Mouse (Mus musculus) ES-CJ7 (cell line): ENCODE results near the gene Sap30l.
"Not testable (repeated sequence)": the region's sequence is repeated elsewhere in the genome, so short reads cannot be mapped to it uniquely, and the experiment has no call there.

Experiments
- DNase-seq: peaks from one replicate; pipeline ENCODE4 v3.0.0; 2011; ENCODE audit warnings: low read depth, low spot score

The Sap30l gene

DNA sequence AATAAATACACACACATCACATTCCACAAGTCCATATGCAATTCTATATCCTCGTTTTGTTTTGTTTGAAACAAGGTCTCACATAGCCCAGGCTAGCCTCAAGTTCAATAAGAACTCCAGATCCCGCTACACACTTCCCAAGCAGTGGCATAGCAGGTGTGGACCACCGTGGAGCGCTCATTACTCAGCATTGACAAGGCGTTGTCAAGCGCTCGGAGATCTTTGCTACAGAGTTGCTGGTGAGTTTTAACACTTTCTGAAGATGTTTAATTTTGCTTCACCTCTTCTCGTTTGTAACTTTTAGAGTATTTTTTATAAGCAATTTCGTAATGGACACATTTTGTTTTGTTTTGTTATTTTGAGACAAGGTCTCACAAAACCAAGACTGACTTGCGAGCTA, 2.0 kb upstream of the Sap30l start:
- no peak for DNase-seq

DNA sequence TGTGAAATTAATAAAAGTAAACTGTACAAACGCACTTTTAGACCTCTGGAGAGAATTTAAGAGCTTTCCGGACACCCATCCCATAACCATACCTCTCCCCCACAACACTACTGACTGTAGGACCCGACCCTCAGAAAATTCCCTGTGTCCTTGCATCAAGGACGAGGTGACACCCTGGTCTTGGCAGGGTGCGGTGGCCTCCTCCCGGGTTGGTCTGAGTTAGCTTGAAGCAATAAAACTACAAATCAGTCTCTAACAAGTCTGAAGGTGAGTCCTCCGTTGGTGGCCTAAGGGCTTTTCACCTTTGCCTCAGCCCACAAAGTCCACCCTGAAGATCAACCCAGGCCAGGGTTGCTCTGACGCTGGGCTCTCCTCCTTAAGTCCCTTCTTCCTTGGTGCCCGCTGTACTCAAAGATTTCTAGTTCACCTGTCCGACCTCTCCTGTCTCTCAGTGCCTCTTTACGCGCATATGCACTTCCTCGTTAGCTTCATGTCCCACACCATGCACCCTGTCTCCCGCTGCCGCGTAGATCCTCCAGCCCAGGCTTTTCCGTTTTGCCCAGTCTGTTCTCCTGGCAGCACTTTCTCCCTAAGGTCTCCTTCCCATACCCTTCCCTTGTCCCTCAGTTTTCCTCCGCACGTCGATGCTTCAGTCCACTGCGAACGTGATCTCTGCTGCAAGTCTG, 1.0 kb upstream of the Sap30l start:
- peak; percentile 47 for DNase-seq

DNA sequence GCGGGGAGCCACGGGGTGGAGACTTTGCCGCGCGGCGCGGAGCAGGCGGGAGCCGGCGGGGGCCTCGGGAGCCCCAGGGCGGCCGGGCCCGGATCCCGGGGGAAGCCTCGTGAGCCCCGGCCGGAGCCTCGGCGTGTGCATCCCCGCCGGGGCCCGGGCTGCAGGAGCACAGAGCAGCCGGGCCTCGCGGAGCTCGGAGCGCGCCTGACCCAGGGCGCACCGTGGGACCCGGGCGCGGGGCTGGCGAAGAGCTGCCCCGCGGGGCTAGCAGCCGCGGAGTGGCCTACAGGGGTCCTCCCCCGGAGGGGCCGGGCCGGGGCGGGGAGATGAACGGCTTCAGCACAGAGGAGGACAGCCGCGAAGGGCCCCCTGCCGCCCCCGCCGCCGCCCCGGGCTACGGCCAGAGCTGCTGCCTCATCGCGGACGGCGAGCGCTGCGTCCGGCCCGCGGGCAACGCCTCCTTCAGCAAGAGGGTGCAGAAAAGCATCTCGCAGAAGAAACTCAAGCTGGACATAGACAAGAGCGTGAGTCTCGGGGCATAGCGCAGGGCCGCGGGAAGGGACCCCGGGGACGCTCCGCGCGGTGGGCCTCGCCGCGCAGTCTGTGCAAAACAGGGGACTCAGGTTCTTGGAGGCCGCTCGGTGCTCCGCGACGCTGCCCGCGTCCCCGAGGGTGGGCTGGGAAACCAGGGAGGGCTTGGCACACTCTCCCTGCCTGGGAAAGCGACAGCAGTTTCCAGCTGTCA, 501 bp downstream of the Sap30l start:
- no peak for DNase-seq

GRCm38 (mm10) chr11:57802511-57802870, 1.1 kb downstream of the Sap30l start:
- DNase-seq: no peak

DNA sequence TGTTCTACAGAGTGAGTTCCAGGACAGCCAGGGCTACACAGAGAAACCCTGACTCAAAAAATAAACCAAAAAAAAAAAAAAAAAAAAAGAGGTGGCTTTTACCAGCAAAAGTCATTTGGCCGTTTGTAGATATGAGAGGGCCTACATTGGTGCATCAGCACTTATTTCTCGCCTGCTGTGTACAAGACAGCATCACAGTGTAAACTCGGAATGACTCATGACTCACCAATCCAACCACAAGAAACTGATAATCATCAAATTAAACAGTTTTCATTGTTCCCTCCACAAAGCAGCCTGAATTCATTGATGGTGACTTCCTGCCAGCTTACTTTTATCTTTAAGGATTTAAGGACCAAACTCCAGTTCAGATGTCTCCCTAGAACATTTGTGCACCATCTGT, 3.6 kb downstream of the Sap30l start:
- no peak for DNase-seq

- no peak for DNase-seq
These were observed 7.7 kb downstream of the Sap30l start for GRCm38 (mm10) chr11:57809017-57809731.

- no peak for DNase-seq
These were observed 8.3 kb downstream of the Sap30l start for GRCm38 (mm10) chr11:57809732-57810098.

DNA sequence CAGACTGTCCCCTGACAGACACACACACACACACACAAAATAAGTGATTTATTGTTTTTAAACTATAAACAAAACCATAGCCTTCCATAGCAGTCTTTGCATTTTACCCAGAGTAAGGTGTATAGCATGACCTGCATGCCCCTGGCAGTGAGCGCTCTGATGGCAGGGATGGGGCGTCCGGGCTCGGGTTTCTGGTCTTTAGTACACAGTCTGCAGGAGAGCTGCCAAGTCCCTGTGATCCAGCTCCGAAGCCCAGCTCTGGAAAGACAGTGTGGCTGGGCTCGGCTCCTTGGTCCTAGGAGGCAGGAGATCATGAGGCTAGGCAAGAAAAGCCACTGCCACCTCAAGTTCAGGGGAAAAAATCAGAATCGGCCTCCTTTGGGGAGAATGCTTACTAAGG, 9.6 kb downstream of the Sap30l start:
- no peak for DNase-seq

DNA sequence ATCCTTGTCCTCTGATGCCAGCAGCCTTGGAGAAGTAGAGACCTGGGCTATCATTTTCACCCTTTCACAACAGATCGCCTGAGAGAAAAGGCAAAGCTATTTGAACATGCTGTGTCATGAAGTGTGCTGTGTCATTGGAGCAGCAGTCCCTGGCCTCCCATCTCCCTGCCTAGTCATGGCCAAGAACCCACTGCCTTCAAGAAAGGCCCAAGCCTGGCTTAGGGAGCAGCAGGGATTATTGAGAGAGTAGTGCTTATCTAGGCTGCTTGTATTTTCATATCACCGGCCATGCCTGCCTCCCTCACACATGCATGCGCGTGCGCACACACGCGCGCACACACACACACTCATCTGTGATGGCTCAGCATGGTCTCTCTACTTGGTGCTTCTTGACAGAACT, 10.8 kb downstream of the Sap30l start:
- no peak for DNase-seq

GRCm38 (mm10) chr11:57813641-57814040, 12.2 kb downstream of the Sap30l start:
- peak; percentile 75 for DNase-seq

DNA sequence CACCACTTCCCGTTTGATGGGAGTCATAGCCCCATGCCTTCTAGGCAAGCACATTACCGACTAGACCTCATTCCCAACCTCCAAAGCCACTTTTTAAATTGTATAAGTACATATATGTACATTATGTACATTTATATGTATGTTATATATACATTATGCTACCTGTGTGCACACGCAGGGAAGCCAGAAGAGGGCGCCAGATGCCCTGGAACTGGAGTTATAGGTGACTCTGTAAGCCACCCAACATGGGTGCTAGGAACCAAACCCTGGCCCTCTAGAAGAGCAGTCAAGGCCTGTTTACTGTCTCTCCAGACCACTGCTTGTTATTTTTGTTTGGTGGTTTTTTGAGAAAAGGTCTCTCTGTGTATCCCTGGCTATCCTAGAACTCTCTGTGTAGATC, 16.8 kb downstream of the Sap30l start:
- DNase-seq: peak; percentile 41

DNA sequence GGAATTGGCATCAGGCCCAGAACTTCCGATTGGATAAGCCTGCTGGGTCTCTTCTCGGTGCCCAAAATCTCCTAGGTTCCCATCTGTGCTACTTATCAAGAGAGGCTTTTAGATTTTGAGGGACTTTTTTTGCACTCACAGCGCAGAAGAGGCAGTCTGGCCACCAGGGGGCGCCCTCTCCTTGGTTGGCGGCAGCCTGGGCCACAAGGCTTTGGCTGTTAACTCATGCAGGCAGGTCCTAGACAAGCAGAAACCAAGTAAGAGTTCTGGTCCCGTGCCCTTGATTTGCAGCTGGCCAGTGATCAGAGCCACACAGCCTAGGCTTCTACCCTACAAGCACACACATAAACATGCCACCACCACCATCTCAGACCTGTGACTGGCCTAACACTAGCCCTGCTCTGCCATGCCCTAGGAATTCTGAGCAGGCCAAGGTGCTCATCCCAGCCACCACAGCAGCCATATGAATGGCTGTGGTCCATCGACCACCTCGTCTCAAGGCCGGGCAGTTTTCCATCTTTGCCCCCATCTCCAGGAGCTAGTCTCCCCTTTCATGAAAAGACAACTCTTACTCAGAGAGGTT, 18.7 kb downstream of the Sap30l start:
- peak; percentile 83 for DNase-seq

GRCm38 (mm10) chr11:57823159-57823558, 21.7 kb downstream of the Sap30l start:
- DNase-seq: not testable (repeated sequence)

DNA sequence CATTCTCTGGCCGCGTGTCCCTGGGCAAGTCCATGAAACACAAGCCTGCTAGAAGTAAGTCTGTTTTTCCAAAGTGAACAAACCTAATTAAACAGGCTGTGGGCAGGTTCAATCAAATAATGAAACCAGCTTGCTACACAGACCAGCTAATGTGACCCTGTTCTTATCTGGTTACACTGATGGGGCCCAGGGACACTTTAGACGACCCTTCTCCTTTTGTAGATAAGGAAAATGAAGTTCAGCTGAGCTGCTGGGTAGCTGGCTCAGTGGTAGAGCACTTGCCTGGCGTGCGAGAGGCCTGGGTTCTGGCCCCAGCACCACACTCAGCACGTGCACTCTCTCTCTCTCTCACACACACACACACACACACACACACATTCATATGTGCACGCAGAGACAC, 22.3 kb downstream of the Sap30l start:
- DNase-seq: no peak

GRCm38 (mm10) chr11:57825234-57825633, 23.8 kb downstream of the Sap30l start:
- peak; percentile 48 for DNase-seq

GRCm38 (mm10) chr11:57827048-57827914, 25.8 kb downstream of the Sap30l start:
- DNase-seq: no peak

GRCm38 (mm10) chr11:57827915-57828545, 26.6 kb downstream of the Sap30l start:
- peak; percentile 48 for DNase-seq

- DNase-seq: peak; percentile 36
These were observed 27.8 kb downstream of the Sap30l start for GRCm38 (mm10) chr11:57828955-57829870.

DNA sequence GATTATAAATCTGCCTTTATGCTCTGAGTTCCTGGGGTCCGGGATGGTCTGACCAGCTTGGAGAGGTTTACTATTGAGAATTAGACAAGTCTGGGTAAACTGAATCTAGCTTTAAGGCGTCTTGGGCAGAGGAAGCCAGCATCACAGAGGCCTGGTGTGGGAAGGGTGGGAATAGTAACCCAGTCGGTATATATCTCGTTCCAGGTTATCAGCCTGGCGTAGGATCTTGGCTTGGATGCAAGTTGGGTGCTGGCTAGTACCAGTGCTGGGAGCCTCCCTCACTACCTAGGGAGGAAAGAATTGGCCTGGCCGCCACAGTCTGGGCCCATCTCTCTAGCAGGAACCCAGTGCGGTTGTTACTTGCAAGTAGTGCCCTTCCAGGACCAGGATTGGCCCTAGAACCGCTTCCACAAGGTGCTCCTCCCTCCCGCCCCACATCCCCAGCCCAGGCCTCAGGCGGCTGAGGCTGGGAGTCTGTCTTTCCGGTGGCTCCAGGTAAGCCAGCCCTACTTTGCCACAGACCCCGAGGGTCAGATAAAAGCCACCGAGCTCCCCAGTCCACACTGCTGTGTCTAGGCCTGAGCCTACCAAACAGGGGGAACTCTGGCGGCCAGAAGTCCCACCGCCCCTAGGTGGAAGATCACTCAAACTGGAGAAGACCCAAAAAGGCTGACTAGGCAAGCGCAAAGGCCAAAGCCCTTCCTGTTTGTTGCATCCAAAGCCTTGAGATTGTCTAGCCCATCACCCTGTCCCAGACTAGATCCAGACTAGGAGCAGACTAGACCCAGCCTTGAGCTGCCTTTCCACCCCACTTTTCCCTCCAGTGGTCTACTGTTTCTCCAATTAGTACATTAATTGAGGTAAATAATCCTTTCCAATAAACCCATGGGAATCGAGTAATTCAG, 28.7 kb downstream of the Sap30l start:
- DNase-seq: peak; percentile 49
